Mouse (Mus musculus) urinary bladder, postnatal 14 days (tissue): ENCODE data around the gene 4933406M09Rik.

Experiments
- DNase-seq: peaks from one replicate; pipeline ENCODE4 v3.0.0; 2021; ENCODE audit warnings: low spot score

The 4933406M09Rik gene

DNA sequence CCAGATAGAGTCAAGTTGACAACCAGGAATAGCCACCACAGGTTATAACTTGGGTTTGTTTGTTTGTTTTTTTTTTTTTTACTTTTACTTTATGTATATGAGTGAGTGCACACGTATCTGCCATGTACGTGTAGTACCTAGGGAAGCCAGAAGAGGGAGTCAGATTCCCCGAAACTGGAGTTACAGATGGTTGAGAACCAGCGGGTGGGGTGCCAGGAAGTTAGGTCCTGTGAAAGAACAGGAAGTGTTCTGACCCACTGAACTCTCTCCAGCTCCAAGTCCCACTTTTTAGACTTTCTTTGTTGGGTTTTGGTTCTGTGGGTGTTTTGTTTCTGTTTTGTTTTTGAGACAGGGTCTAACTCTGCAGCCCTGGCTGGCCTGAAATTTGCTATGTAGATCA lies 49.7 kb downstream of the 4933406M09Rik start:
- DNase-seq = no peak

DNA sequence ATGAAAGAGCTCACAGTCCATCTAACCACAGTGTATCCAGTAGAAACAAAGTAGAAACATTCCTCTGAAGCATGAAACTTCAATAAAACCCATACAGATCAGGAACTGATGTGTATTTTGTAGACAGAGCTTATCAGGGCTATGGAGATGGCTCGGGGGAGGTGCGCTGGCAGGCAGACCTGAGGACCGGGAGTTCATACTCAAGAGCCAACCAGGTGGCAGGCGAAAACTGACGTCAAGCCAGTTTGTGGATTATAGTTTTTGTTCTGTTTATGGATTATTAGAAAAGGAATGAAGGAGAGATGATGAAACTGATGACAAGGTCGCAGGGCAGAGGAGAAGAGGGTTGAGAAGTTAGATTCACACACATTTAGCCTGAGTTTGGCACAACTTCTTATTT lies 54.7 kb downstream of the 4933406M09Rik start:
- DNase-seq = no peak
